ENCODE assay signal across 8 mouse cellular contexts in genomic region chr19:10605293-10605900, GRCm38 (mm10). TPM values are rescaled to one million over a fixed set of nuclear protein-coding genes. Genes with fewer than 3 reads are reported as not detected.
DNase-seq lines count a peak whose midpoint lies in the region; ATAC-seq and TF ChIP-seq lines count a peak whose summit lies in the region.

Gene Ddb1 (plus strand): TSS chr19:10605327.
Gene Tkfc (minus strand): TSS chr19:10605654.

- peak within 1 kb of the TSS; percentile 74 for H3K27ac ChIP-seq in bone marrow macrophage, adult 2 months (ENCODE audit: insufficient read depth, low read depth, low read length)
- H3K27ac ChIP-seq in embryonic fibroblast, embryonic 13.5 days (ENCODE audit: insufficient read depth, low read length): peak within 1 kb of the TSS; percentile 85
- H3K27ac ChIP-seq in heart, embryonic 10.5 days: peak within 1 kb of the TSS; percentile 97
- peak within 1 kb of the TSS; percentile 97 for H3K27ac ChIP-seq in kidney, embryonic 15.5 days

- DNase-seq in A20 (ENCODE audit: low read depth, low spot score) (peak; percentile 99), liver (peak; percentile 99)
- DNase-seq in heart, embryonic 10.5 days (ENCODE audit: low spot score): peak; percentile 99
- DNase-seq in spleen, postnatal 4 days (ENCODE audit: low spot score in 2 of 2): peak; percentile 99 to 100

- peaks cover 31% of the 10 kb centered on the region for H3K4me1 ChIP-seq in bone marrow macrophage, adult 2 months (ENCODE audit: control insufficient read depth, insufficient read depth, low read length)
- peaks cover 29% of the 10 kb centered on the region for H3K4me1 ChIP-seq in embryonic fibroblast, embryonic 13.5 days (ENCODE audit: control insufficient read depth, insufficient read depth, low read length)
- H3K4me1 ChIP-seq in heart, embryonic 10.5 days: peaks cover 35% of the 10 kb centered on the region
- H3K4me1 ChIP-seq in kidney, embryonic 15.5 days: peaks cover 46% of the 10 kb centered on the region

- H3K4me3 ChIP-seq in bone marrow macrophage, adult 2 months (ENCODE audit: insufficient read depth, low read length): peak within 1 kb of the TSS; percentile 96
- peak within 1 kb of the TSS; percentile 88 for H3K4me3 ChIP-seq in embryonic fibroblast, embryonic 13.5 days (ENCODE audit: insufficient read depth, low read length)
- H3K4me3 ChIP-seq in heart, embryonic 10.5 days: peak within 1 kb of the TSS; percentile 93
- H3K4me3 ChIP-seq in kidney, embryonic 15.5 days (replicated peaks): peak within 1 kb of the TSS; percentile 99

- peaks cover 41% of the 10 kb centered on the region for H3K36me3 ChIP-seq in heart, embryonic 10.5 days
- peaks cover 39% of the 10 kb centered on the region for H3K36me3 ChIP-seq in kidney, embryonic 15.5 days

- H3K9ac ChIP-seq in kidney, embryonic 15.5 days: peak within 1 kb of the TSS; percentile 99

- H3K4me2 ChIP-seq in kidney, embryonic 15.5 days: peak within 1 kb of the TSS; percentile 72

- H3K27me3 ChIP-seq in heart, embryonic 10.5 days (ENCODE audit: insufficient read depth, poor library complexity, severe bottlenecking): no peaks in the 10 kb centered on the region
- H3K27me3 ChIP-seq in kidney, embryonic 15.5 days: no peaks in the 10 kb centered on the region

- TF ChIP-seq CTCF in bone marrow macrophage, adult 2 months (IDR thresholded peaks at IDR 0.05; ENCODE audit: low read depth, low read length): no peak
- peak; percentile 40; the same call in 1 of the 2 replicates for TF ChIP-seq CTCF in embryonic fibroblast, embryonic 13.5 days (IDR thresholded peaks at IDR 0.05; ENCODE audit: borderline replicate concordance, insufficient read depth, low read length)

- peak; percentile 98 for ATAC-seq in kidney, embryonic 15.5 days (replicated peaks; ENCODE audit: low FRiP score)
- peak; percentile 91 for ATAC-seq in monocyte, adult 5-6 weeks (replicated peaks; ENCODE audit: insufficient number of reproducible peaks, low FRiP score, low TSS enrichment, poor library complexity, severe bottlenecking)

- TF ChIP-seq POLR2A in bone marrow macrophage, adult 2 months (IDR thresholded peaks at IDR 0.05; ENCODE audit: borderline replicate concordance, low read depth, low read length): peak; percentile 64; the same call in 1 of the 2 replicates
- TF ChIP-seq POLR2A in embryonic fibroblast, embryonic 13.5 days (IDR thresholded peaks at IDR 0.05; ENCODE audit: low read depth, low read length): peak; percentile 90

- under 1% methylated on average over 49 of the region's 49 CpGs for WGBS in heart, embryonic 10.5 days
- WGBS in kidney, embryonic 15.5 days: under 1% methylated on average over 49 of the region's 49 CpGs

- H3K9me3 ChIP-seq in heart, embryonic 10.5 days: no peaks in the 10 kb centered on the region
- H3K9me3 ChIP-seq in kidney, embryonic 15.5 days (replicated peaks): no peaks in the 10 kb centered on the region

RNA-seq across cellular contexts. Expression of gene Ddb1, which starts in this region (rescaled TPM):
- polyA plus RNA-seq in bone marrow macrophage, adult 2 months (2012; ENCODE audit: insufficient read depth, insufficient read length, missing spikeins): 85.9 and 103 TPM in 2 replicates
- 545 and 617 TPM in 2 replicates for polyA plus RNA-seq in embryonic fibroblast, embryonic 13.5 days (2011; ENCODE audit: insufficient read length, low read depth, missing spikeins)
- 410 and 426 TPM in 2 replicates for polyA plus RNA-seq in heart, embryonic 10.5 days (2016; fragmentation: Nextera tagmentation; extraction: Ambion mirVana)
- 338 and 368 TPM in 2 replicates for polyA plus RNA-seq in kidney, embryonic 15.5 days (2015; fragmentation: Nextera tagmentation; extraction: Ambion mirVana)
- 228 to 236 TPM (median 231 TPM) in 3 replicates for total RNA-seq in monocyte, adult 5-6 weeks (2017)

RNA-seq across cellular contexts. Expression of gene Tkfc, which starts in this region (rescaled TPM):
- polyA plus RNA-seq in bone marrow macrophage, adult 2 months (2012; ENCODE audit: insufficient read depth, insufficient read length, missing spikeins): 4.9 and 7.1 TPM in 2 replicates
- polyA plus RNA-seq in embryonic fibroblast, embryonic 13.5 days (2011; ENCODE audit: insufficient read length, low read depth, missing spikeins): 19.8 and 24.0 TPM in 2 replicates
- 15.2 and 17.3 TPM in 2 replicates for polyA plus RNA-seq in heart, embryonic 10.5 days (2016; fragmentation: Nextera tagmentation; extraction: Ambion mirVana)
- polyA plus RNA-seq in kidney, embryonic 15.5 days (2015; fragmentation: Nextera tagmentation; extraction: Ambion mirVana): 32.3 and 38.7 TPM in 2 replicates
- total RNA-seq in monocyte, adult 5-6 weeks (2017): 2.1 to 4.3 TPM (median 2.8 TPM) in 3 replicates

Comparison
In these comparisons a context has a peak if more than half of its experiments do, and no peak if none do; other contexts are left out.
1. Peak in every context shown above with its lines: DNase-seq, ATAC-seq, H3K4me3 ChIP-seq and H3K27ac ChIP-seq.